Comparison of ENCODE assay signal across 8 mouse cellular contexts in the genomic region with DNA sequence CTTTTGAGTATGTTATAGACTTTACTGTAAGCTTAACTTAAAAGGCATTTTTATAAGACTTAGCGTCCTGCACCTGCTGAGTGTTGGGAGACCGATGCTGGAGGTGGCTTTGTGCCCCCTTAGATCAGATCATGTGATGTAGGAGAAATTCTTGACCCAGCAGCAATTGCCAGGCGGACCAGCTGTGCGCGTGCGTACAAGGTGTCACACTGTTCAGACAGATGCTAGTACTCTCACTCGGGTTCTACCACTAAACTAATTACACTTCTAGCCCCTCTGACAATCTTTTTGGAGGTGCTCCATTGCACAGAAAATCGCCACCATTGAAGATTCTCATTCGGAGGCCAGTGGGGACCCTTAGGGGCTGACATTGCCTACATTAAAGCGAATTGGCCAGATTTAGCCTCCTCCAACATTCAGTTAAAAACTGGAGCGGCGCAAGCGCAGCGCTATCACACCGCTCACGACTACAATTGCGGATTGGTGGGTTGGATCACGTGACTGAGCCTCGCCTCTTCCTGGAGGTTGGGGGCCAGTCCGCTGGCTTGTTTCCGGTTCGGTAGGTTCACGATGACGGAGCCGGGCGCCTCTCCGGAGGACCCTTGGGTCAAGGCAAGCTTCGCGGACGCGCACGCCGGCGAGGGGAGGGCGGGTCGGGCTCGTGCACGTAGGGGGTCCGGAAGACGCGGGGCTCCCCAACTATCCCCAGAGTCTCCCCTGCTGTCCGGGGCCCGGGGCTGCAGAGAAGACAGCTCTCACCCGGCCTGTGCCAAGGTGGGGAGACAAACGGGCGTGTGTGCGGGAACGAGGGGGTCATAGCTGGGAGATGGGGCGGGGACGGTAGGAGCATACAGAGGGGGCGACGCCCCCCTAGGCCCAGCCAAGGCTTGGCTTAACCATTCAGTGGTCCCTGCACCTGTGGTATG. TPM values are rescaled to one million over a fixed set of nuclear protein-coding genes. Genes with fewer than 3 reads are reported as not detected.
DNase-seq lines count a peak whose midpoint lies in the region; ATAC-seq and TF ChIP-seq lines count a peak whose summit lies in the region.

A gene (plus strand): TSS at position 522 of the 926 bp plus-strand sequence.

- DNase-seq in CH12.LX (ENCODE audit: extremely low read depth), result peak; percentile 98
- peak; percentile 91 for DNase-seq in c-Kit-positive CD71-positive TER-119-negative erythroid progenitor cells, embryonic 14.5 days (ENCODE audit: low read depth)
- peak; percentile 95 for DNase-seq in heart, postnatal 0 days (ENCODE audit: low spot score)
- peak; percentile 91 to 96 for DNase-seq in kidney, postnatal 4 days

- peak; percentile 90 for TF ChIP-seq POLR2A in CH12.LX (IDR thresholded peaks at IDR 0.05; ENCODE audit: low read depth, low read length)
- TF ChIP-seq POLR2A in testis, adult 2 months (IDR thresholded peaks at IDR 0.05; ENCODE audit: control insufficient read depth, low read depth, low read length), result peak; percentile 73

- H3K4me2 ChIP-seq in CH12.LX (ENCODE audit: insufficient read depth, low read depth, poor library complexity, severe bottlenecking), result peak within 1 kb of the TSS; percentile 53
- H3K4me2 ChIP-seq in forebrain, embryonic 12.5 days, result peak within 1 kb of the TSS; percentile 98
- H3K4me2 ChIP-seq in heart, postnatal 0 days (ENCODE audit: low read depth, low read length), result peak within 1 kb of the TSS; percentile 76
- peak within 1 kb of the TSS; percentile 92 for H3K4me2 ChIP-seq in liver, embryonic 16.5 days (ENCODE audit: low read depth, low read length)
- peak within 1 kb of the TSS; percentile 96 for H3K4me2 ChIP-seq in neural tube, embryonic 13.5 days

- in situ Hi-C loops in CH12.LX (cut with MboI; ENCODE audit: low pct_ligation_motif_present, low pct_unique_long_range_greater_than_20kb, low sequenced_read_pairs), result loop anchor here (10.0 kb wide), 1 partner anchor 218 kb away; a partner anchor contains a TSS

- H3K4me1 ChIP-seq in CH12.LX (ENCODE audit: control insufficient read depth in 1 of 2, insufficient read depth in 2 of 2), result peaks cover 26 to 62% of the 10 kb centered on the region in 2 experiments
- peaks cover 45% of the 10 kb centered on the region for H3K4me1 ChIP-seq in forebrain, embryonic 12.5 days
- peaks cover 24% of the 10 kb centered on the region for H3K4me1 ChIP-seq in heart, postnatal 0 days (ENCODE audit: control insufficient read depth, insufficient read depth)
- H3K4me1 ChIP-seq in liver, embryonic 16.5 days (ENCODE audit: control insufficient read depth, low read depth, low read length), result peaks cover 40% of the 10 kb centered on the region
- peaks cover 43% of the 10 kb centered on the region for H3K4me1 ChIP-seq in neural tube, embryonic 13.5 days (replicated peaks)
- peaks cover 15% of the 10 kb centered on the region for H3K4me1 ChIP-seq in testis, adult 2 months (ENCODE audit: control insufficient read depth, insufficient read depth, low read length)

- no peak for TF ChIP-seq RAD21 in CH12.LX (IDR thresholded peaks at IDR 0.05; ENCODE audit: low read depth, low read length)

- H3K4me3 ChIP-seq in CH12.LX (replicated peaks in 1 of 3; ENCODE audit: low read depth in 2 of 3, low read length in 2 of 3, poor library complexity in 1 of 3), result peak within 1 kb of the TSS; percentile 49 to 79 (median 68)
- H3K4me3 ChIP-seq in forebrain, embryonic 12.5 days (replicated peaks), result peak within 1 kb of the TSS; percentile 84
- H3K4me3 ChIP-seq in heart, postnatal 0 days (ENCODE audit: low read depth, low read length), result peak within 1 kb of the TSS; percentile 70
- peak within 1 kb of the TSS; percentile 77 for H3K4me3 ChIP-seq in liver, embryonic 16.5 days (ENCODE audit: low read depth, low read length)
- peak within 1 kb of the TSS; percentile 56 for H3K4me3 ChIP-seq in neural tube, embryonic 13.5 days
- peak within 1 kb of the TSS; percentile 49 for H3K4me3 ChIP-seq in testis, adult 2 months (ENCODE audit: control insufficient read depth, low read depth, low read length)

- peak within 1 kb of the TSS; percentile 77 for H3K9ac ChIP-seq in CH12.LX (ENCODE audit: insufficient read depth, low read depth)
- H3K9ac ChIP-seq in forebrain, embryonic 12.5 days, result peak within 1 kb of the TSS; percentile 89
- H3K9ac ChIP-seq in heart, postnatal 0 days (replicated peaks; ENCODE audit: low read depth, low read length), result peak within 1 kb of the TSS; percentile 67
- H3K9ac ChIP-seq in liver, embryonic 16.5 days (ENCODE audit: low read depth, low read length), result peak within 1 kb of the TSS; percentile 80
- peak within 1 kb of the TSS; percentile 85 for H3K9ac ChIP-seq in neural tube, embryonic 13.5 days

- H3K27me3 ChIP-seq in CH12.LX (replicated peaks), result no peaks in the 10 kb centered on the region
- H3K27me3 ChIP-seq in forebrain, embryonic 12.5 days, result no peaks in the 10 kb centered on the region
- H3K27me3 ChIP-seq in heart, postnatal 0 days (ENCODE audit: control insufficient read depth, insufficient read depth, low read length), result no peaks in the 10 kb centered on the region
- H3K27me3 ChIP-seq in liver, embryonic 16.5 days (ENCODE audit: control insufficient read depth, insufficient read depth, low read depth, low read length), result no peaks in the 10 kb centered on the region
- no peaks in the 10 kb centered on the region for H3K27me3 ChIP-seq in neural tube, embryonic 13.5 days
- H3K27me3 ChIP-seq in testis, adult 2 months (ENCODE audit: control insufficient read depth, insufficient read depth, low read length), result no peaks in the 10 kb centered on the region

- H3K79me2 ChIP-seq in CH12.LX (replicated peaks; ENCODE audit: control insufficient read depth, extremely low read depth, insufficient read depth, poor library complexity, severe bottlenecking), result peaks cover 22% of the 10 kb centered on the region; the same call in 1 of the 2 replicates

- peaks cover 44 to 70% of the 10 kb centered on the region in 2 experiments for H3K36me3 ChIP-seq in CH12.LX (replicated peaks in 1 of 2; ENCODE audit: control insufficient read depth in 1 of 2, insufficient read depth in 1 of 2, low read length in 1 of 2)
- peaks cover 43% of the 10 kb centered on the region for H3K36me3 ChIP-seq in forebrain, embryonic 12.5 days (replicated peaks)
- peaks cover 39% of the 10 kb centered on the region for H3K36me3 ChIP-seq in heart, postnatal 0 days (replicated peaks; ENCODE audit: control insufficient read depth, insufficient read depth, low read length)
- peaks cover 26% of the 10 kb centered on the region for H3K36me3 ChIP-seq in liver, embryonic 16.5 days (ENCODE audit: control insufficient read depth, insufficient read depth)
- peaks cover 42% of the 10 kb centered on the region for H3K36me3 ChIP-seq in neural tube, embryonic 13.5 days
- H3K36me3 ChIP-seq in testis, adult 2 months (ENCODE audit: control insufficient read depth, insufficient read depth, low read length), result no peaks in the 10 kb centered on the region; the same call in 1 of the 2 replicates

- peak; percentile 86 for ATAC-seq in forebrain, embryonic 12.5 days (ENCODE audit: low FRiP score)
- peak; percentile 86 for ATAC-seq in heart, postnatal 0 days (ENCODE audit: insufficient read depth, low read depth)
- peak; percentile 78 for ATAC-seq in liver, embryonic 16.5 days (ENCODE audit: low read depth)
- peak; percentile 75 for ATAC-seq in neural tube, embryonic 13.5 days (ENCODE audit: low read depth)

- no peak for TF ChIP-seq EP300 in CH12.LX (IDR thresholded peaks at IDR 0.05; ENCODE audit: low read length)
- 0 out of 2 replicates have a peak, but pooled peaks have one; percentile 41 for TF ChIP-seq EP300 in heart, postnatal 0 days (IDR thresholded peaks at IDR 0.05; ENCODE audit: low read depth)

- TF ChIP-seq CTCF in CH12.LX (conservative IDR thresholded peaks at IDR 0.05 in 1 of 2, IDR thresholded peaks at IDR 0.05 in 1 of 2; ENCODE audit: low read depth in 2 of 2, low read length in 2 of 2), result no peak
- no peak for TF ChIP-seq CTCF in heart, postnatal 0 days (IDR thresholded peaks at IDR 0.05; ENCODE audit: low read depth)
- TF ChIP-seq CTCF in testis, adult 2 months (IDR thresholded peaks at IDR 0.05; ENCODE audit: control insufficient read depth, insufficient read depth, insufficient replicate concordance, low read depth, low read length), result no peak

- dilution Hi-C loops in CH12.LX (cut with MboI; ENCODE audit: extremely low pct_ligation_motif_present, extremely low pct_unique_long_range_greater_than_20kb, low sequenced_read_pairs), result no loop called here

- WGBS in forebrain, embryonic 12.5 days, result 1% methylated on average over 52 of the region's 52 CpGs
- 1% methylated on average over 50 of the region's 52 CpGs for WGBS in heart, postnatal 0 days
- WGBS in liver, embryonic 16.5 days (ENCODE audit: insufficient replicate concordance), result 2% methylated on average over 51 of the region's 52 CpGs
- 2% methylated on average over 52 of the region's 52 CpGs for WGBS in neural tube, embryonic 13.5 days

- H3K9me3 ChIP-seq in CH12.LX (replicated peaks; ENCODE audit: low read length), result no peaks in the 10 kb centered on the region
- no peaks in the 10 kb centered on the region for H3K9me3 ChIP-seq in forebrain, embryonic 12.5 days
- no peaks in the 10 kb centered on the region for H3K9me3 ChIP-seq in heart, postnatal 0 days (replicated peaks; ENCODE audit: control insufficient read depth, low read length)
- H3K9me3 ChIP-seq in liver, embryonic 16.5 days (replicated peaks; ENCODE audit: control insufficient read depth, low read length), result no peaks in the 10 kb centered on the region
- H3K9me3 ChIP-seq in neural tube, embryonic 13.5 days, result no peaks in the 10 kb centered on the region

- peak within 1 kb of the TSS; percentile 63 for H3K27ac ChIP-seq in CH12.LX (ENCODE audit: insufficient read depth, low read depth)
- H3K27ac ChIP-seq in forebrain, embryonic 12.5 days, result peak within 1 kb of the TSS; percentile 91
- peak within 1 kb of the TSS; percentile 80 for H3K27ac ChIP-seq in heart, postnatal 0 days (ENCODE audit: low read depth)
- H3K27ac ChIP-seq in liver, embryonic 16.5 days (ENCODE audit: low read length), result peak within 1 kb of the TSS; percentile 65
- H3K27ac ChIP-seq in neural tube, embryonic 13.5 days (replicated peaks), result peak within 1 kb of the TSS; percentile 87
- H3K27ac ChIP-seq in testis, adult 2 months (ENCODE audit: control insufficient read depth, insufficient read depth, low read depth, low read length), result peak within 1 kb of the TSS; percentile 65

TF ChIP-seq in CH12.LX, 34 proteins besides CTCF, POLR2A, EP300 and RAD21 (continues in another document):
- TF ChIP-seq MXI1 (IDR thresholded peaks at IDR 0.05; ENCODE audit: low read depth, low read length), result peak; percentile 48; the same call in 1 of the 2 replicates

RNA-seq across cellular contexts. Expression of the gene that starts here (rescaled TPM):
- total RNA-seq in CH12.LX (2012; rRNA removed), result 45.2 and 63.0 TPM in 2 replicates
- 93.1 and 116 TPM in 2 replicates for total RNA-seq in CH12.LX (2014; rRNA removed)
- 43.3 and 51.5 TPM in 2 replicates for polyA plus RNA-seq in CH12.LX (2012; ENCODE audit: insufficient read length, low read depth)
- 47.6 and 52.6 TPM in 2 replicates for polyA plus RNA-seq in forebrain, embryonic 12.5 days (2016; fragmentation: Nextera tagmentation; extraction: Ambion mirVana)
- total RNA-seq in heart, postnatal 0 days (2014; rRNA removed; ENCODE audit: low replicate concordance), result 21.8 and 46.6 TPM in 2 replicates
- 26.7 and 29.0 TPM in 2 replicates for polyA plus RNA-seq in heart, postnatal 0 days (2015; fragmentation: Nextera tagmentation; extraction: Ambion mirVana)
- 23.8 and 24.5 TPM in 2 replicates for polyA plus RNA-seq in liver, embryonic 16.5 days (2015; fragmentation: Nextera tagmentation; extraction: Ambion mirVana)
- polyA plus RNA-seq in neural tube, embryonic 13.5 days (2015; fragmentation: Nextera tagmentation; extraction: Ambion mirVana), result 87.3 and 96.9 TPM in 2 replicates
- 6.4 and 6.7 TPM in 2 replicates for polyA plus RNA-seq in testis, adult 2 months (2012; rRNA removed)

Comparison
In these comparisons a context has a peak if more than half of its experiments do, and no peak if none do; other contexts are left out.
1. Peak in every context shown above with its lines: DNase-seq, ATAC-seq, H3K4me3 ChIP-seq and H3K27ac ChIP-seq.